Mouse (Mus musculus) kidney, embryonic 15.5 days (tissue): Measurements from ENCODE around the gene Supt3. TPM values are rescaled to one million over a fixed set of nuclear protein-coding genes. Genes with fewer than 3 reads are reported as not detected.

ENCODE experiments used
- ATAC-seq: fragments of 200-750 bp; cut with Nextera tagmentation; replicated peaks from 2 replicates; pipeline ENCODE4 v1.8.0; 2017; ENCODE audit warnings: moderate TSS enrichment; ENCODE audit not compliant: low FRiP score
- H3K27ac ChIP-seq: fragments of 300-500 bp; sonication (generic); 2 replicates; pipeline ENCODE4 v1.5.1; 2015; ENCODE audit warnings: mild to moderate bottlenecking, inconsistent platforms
- H3K27me3 ChIP-seq: fragments of 300-500 bp; sonication (generic); 2 replicates; pipeline ENCODE4 v1.6.1; 2015; ENCODE audit warnings: inconsistent platforms
- H3K36me3 ChIP-seq: fragments of 300-500 bp; sonication (generic); 2 replicates; pipeline ENCODE4 v1.6.1; 2015; ENCODE audit warnings: inconsistent platforms
- H3K4me1 ChIP-seq: fragments of 300-500 bp; sonication (generic); 2 replicates; pipeline ENCODE4 v1.6.1; 2015; ENCODE audit warnings: inconsistent platforms
- H3K4me2 ChIP-seq: fragments of 300-500 bp; sonication (generic); 2 replicates; pipeline ENCODE4 v1.6.1; 2015; ENCODE audit warnings: moderate library complexity, mild to moderate bottlenecking, inconsistent platforms
- H3K4me3 ChIP-seq: fragments of 300-500 bp; sonication (generic); replicated peaks from 2 replicates; pipeline ENCODE4 v1.5.1; 2015; ENCODE audit warnings: mild to moderate bottlenecking, inconsistent platforms
- H3K9ac ChIP-seq: fragments of 300-500 bp; sonication (generic); 2 replicates; pipeline ENCODE4 v1.6.1; 2015; ENCODE audit warnings: mild to moderate bottlenecking, inconsistent platforms
- H3K9me3 ChIP-seq: fragments of 300-500 bp; sonication (generic); replicated peaks from 2 replicates; pipeline ENCODE4 v1.6.1; 2016; ENCODE audit warnings: inconsistent platforms
- WGBS: fragments of 180-500 bp; shearing (Covaris S2); methylation state at CpG from one replicate; pipeline ENCODE4 v1.1.7; 2015; ENCODE audit warnings: mixed read lengths; 5-methylcytosine and 5-hydroxymethylcytosine counted together
- polyA plus RNA-seq: library from polyadenylated mRNA; unstranded; fragments of >200 nt; fragmentation: Nextera tagmentation; extraction: Ambion mirVana; gene quantifications from 2 replicates; pipeline ENCODE4 v1.2.1, GENCODE M21; 2015

The Supt3 gene
- polyA plus RNA-seq, 1 experiment from 2014 or later = 22.4 TPM

GRCm38 (mm10) chr17:44788982-44789747, 12.2 kb downstream of the Supt3 start:
- ATAC-seq = no peak
- Histone ChIP-seq H3K4me2 (no peak overlapping the region), H3K36me3 (peaks cover 12% of the 10 kb centered on the region), H3K4me3 (no peak overlapping the region), H3K9me3 (no peaks in the 10 kb centered on the region), H3K27ac (no peak overlapping the region), H3K4me1 (no peaks in the 10 kb centered on the region), H3K9ac (no peak overlapping the region), H3K27me3 (no peaks in the 10 kb centered on the region)
- WGBS = 81% methylated on average over 5 of the region's 5 CpGs

DNA sequence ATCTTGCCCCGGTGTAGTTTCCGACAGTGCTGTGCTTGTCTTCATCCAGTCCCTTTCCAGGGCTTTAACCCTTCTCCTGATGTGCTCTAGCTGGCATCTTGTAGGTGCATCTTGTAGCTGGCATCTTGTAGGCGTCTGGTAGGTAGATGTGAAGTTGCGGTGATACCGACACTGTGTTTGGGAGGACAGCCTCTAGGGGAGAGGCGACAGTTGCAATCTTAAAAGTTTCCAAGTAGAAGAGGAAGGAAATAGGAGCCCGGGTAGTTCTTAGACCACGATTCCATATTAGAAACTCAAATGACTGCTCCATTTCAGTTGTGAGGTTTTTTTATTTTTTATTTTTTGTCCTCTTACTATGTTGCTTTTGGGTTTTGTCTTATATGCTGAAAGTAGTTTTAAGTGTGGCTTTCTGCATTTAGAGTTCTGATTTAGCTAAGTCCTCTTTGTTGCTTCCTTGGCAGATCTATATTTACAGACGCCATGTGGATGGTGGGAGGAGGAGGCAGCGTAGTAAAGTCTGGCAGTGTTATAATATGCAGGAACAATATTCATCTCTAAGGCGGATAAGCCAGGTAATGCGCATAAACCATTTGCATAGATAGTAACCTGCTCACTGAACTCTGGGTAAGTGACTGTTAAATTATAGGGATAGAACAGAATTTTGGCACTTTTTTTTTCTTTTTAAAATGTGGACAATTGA, 15.4 kb downstream of the Supt3 start:
- no peak for ATAC-seq
- H3K27me3 ChIP-seq = no peaks in the 10 kb centered on the region
- WGBS = 93% methylated on average over 12 of the region's 12 CpGs
- no peaks in the 10 kb centered on the region for H3K4me1 ChIP-seq
- H3K36me3 ChIP-seq = peaks cover 19% of the 10 kb centered on the region
- no peak overlapping the region for H3K9ac ChIP-seq
- no peak overlapping the region for H3K4me2 ChIP-seq
- no peaks in the 10 kb centered on the region for H3K9me3 ChIP-seq
- no peak overlapping the region for H3K4me3 ChIP-seq
- H3K27ac ChIP-seq = no peak overlapping the region

DNA sequence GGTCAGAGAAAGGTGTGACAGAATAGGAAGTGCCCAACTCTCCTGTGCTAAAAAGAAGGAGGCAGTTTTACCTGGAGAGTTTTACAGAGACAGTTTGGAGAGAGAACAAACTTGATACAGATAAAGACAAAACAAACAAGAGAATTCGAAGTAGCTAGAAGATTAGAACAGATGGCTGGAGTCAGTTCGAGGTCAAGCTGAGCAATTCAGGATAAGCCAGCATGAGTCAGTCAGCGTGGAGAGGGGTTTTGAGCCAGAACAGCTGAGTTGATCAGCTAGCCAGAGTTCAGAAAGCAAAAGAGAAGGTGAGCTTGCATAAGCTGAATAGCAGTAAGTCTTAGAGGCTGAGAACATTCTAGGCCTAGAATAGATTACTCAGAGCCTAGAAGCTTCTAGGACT, 20.4 kb downstream of the Supt3 start:
- no peak for ATAC-seq
- Histone ChIP-seq H3K4me1 (no peaks in the 10 kb centered on the region), H3K4me3 (no peak overlapping the region), H3K27me3 (no peaks in the 10 kb centered on the region), H3K4me2 (no peak overlapping the region), H3K36me3 (peaks cover 10% of the 10 kb centered on the region), H3K9me3 (no peaks in the 10 kb centered on the region), H3K9ac (no peak overlapping the region), H3K27ac (no peak overlapping the region)
- 39% methylated on average over 3 of the region's 3 CpGs for WGBS

DNA sequence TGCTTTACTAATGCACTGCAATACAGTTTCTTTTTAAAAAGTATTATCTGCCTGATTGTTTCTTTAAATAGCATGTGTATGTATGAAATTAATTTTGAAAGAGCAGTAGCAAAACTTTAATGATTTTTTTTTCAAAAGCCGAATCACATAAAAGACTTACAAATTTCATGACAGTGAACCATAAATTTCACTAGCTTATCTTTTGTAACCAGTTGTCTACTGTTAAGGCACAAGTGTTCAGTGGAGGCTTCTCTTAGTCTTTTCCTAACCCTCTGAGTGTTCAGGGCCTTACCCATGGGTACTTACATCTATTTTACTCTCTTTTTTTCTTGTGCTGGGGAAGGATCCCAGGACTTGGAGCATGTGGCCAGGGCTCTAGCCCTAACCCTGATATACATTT, 30.1 kb downstream of the Supt3 start:
- no peak for ATAC-seq
- Histone ChIP-seq H3K9ac (no peak overlapping the region), H3K4me2 (no peak overlapping the region), H3K27me3 (no peaks in the 10 kb centered on the region), H3K4me3 (no peak overlapping the region), H3K27ac (no peak overlapping the region), H3K9me3 (no peaks in the 10 kb centered on the region), H3K36me3 (no peaks in the 10 kb centered on the region), H3K4me1 (no peaks in the 10 kb centered on the region)
- 80% methylated on average over 1 of the region's 1 CpGs for WGBS

- Histone ChIP-seq H3K27ac (no peak within 1 kb of the TSS), H3K27me3 (no peaks in the 10 kb centered on the region), H3K9ac (no peak within 1 kb of the TSS), H3K36me3 (no peaks in the 10 kb centered on the region), H3K4me1 (0 out of 2 replicates have a peak, but pooled peaks cover 4% of the 10 kb centered on the region), H3K9me3 (no peaks in the 10 kb centered on the region), H3K4me2 (no peak within 1 kb of the TSS), H3K4me3 (no peak within 1 kb of the TSS)
- WGBS = 47% methylated on average over 3 of the region's 3 CpGs
- ATAC-seq = no peak
These were observed 37.7 kb downstream of the Supt3 start, which contains the start of gene Runx2 for GRCm38 (mm10) chr17:44814508-44815175. TSS of gene Runx2 (minus strand) at chr17:44814797.

DNA sequence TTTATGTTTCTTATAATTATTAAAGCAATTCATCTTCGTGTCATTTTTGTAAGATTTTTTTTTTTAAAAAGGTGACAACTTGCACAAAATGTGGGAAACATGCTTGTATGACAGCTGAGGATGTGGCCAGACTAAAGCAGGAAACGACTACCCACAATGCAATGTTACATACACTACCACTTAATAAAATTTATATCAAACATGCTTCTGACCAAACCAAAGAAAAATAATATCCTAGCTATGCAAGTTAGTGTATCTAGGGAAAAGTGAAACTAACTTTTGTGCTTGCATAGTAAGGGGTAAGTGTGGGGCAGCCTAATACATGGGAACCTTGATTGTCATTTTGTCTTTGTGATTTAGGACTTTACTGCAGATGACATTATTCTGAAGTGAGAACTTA, 41.9 kb downstream of the Supt3 start:
- ATAC-seq = no peak
- no peak overlapping the region for H3K4me3 ChIP-seq
- 89% methylated on average over 2 of the region's 2 CpGs for WGBS
- no peaks in the 10 kb centered on the region for H3K9me3 ChIP-seq
- H3K4me2 ChIP-seq = no peak overlapping the region
- no peaks in the 10 kb centered on the region for H3K36me3 ChIP-seq
- no peak overlapping the region for H3K27ac ChIP-seq
- no peaks in the 10 kb centered on the region for H3K27me3 ChIP-seq
- no peak overlapping the region for H3K9ac ChIP-seq
- 0 out of 2 replicates have a peak, but pooled peaks cover 4% of the 10 kb centered on the region for H3K4me1 ChIP-seq

DNA sequence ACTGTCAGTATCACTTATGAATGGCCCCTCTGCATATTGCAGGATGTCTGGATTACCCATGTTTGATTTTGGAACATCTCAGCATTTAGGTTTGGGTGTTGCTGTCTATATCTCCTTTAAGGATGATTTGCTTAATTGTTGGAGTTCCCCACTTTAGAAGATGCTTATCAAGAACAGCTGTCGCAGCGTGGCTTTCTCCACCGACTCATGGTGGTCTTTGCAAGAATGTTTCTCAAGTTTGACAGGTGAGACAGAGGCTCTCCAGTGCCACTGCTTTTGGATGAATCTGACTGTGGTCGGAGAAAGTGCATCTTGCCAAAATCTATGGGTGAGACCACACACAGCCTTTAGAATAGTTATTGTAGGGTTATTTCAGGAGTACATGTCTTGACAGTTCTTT, 42.9 kb downstream of the Supt3 start:
- H3K27me3 ChIP-seq = no peaks in the 10 kb centered on the region
- 0 out of 2 replicates have a peak, but pooled peaks cover 4% of the 10 kb centered on the region for H3K4me1 ChIP-seq
- no peak overlapping the region for H3K9ac ChIP-seq
- H3K27ac ChIP-seq = no peak overlapping the region
- H3K4me2 ChIP-seq = no peak overlapping the region
- ATAC-seq = no peak
- 84% methylated on average over 4 of the region's 4 CpGs for WGBS
- H3K36me3 ChIP-seq = no peaks in the 10 kb centered on the region
- H3K9me3 ChIP-seq = no peaks in the 10 kb centered on the region
- H3K4me3 ChIP-seq = no peak overlapping the region

- no peak overlapping the region for H3K4me3 ChIP-seq
- no peaks in the 10 kb centered on the region for H3K36me3 ChIP-seq
- no peak for ATAC-seq
- WGBS = 92% methylated on average over 5 of the region's 5 CpGs
- no peak overlapping the region for H3K4me2 ChIP-seq
- no peaks in the 10 kb centered on the region for H3K4me1 ChIP-seq
- no peak overlapping the region for H3K9ac ChIP-seq
- no peaks in the 10 kb centered on the region for H3K27me3 ChIP-seq
- H3K9me3 ChIP-seq = no peaks in the 10 kb centered on the region
- no peak overlapping the region for H3K27ac ChIP-seq
These were observed 45.0 kb downstream of the Supt3 start for GRCm38 (mm10) chr17:44821940-44822339.

- Histone ChIP-seq H3K36me3 (no peaks in the 10 kb centered on the region), H3K4me1 (no peaks in the 10 kb centered on the region), H3K4me3 (no peak overlapping the region), H3K4me2 (no peak overlapping the region), H3K27me3 (no peaks in the 10 kb centered on the region), H3K9ac (no peak overlapping the region), H3K27ac (no peak overlapping the region), H3K9me3 (no peaks in the 10 kb centered on the region)
- WGBS = 67% methylated on average over 3 of the region's 3 CpGs
- no peak for ATAC-seq
These were observed 50.2 kb downstream of the Supt3 start for GRCm38 (mm10) chr17:44827124-44827523.

- Histone ChIP-seq H3K36me3 (no peaks in the 10 kb centered on the region), H3K9ac (no peak overlapping the region), H3K27ac (no peak overlapping the region), H3K4me3 (no peak overlapping the region), H3K4me2 (no peak overlapping the region), H3K27me3 (no peaks in the 10 kb centered on the region), H3K9me3 (no peaks in the 10 kb centered on the region), H3K4me1 (no peaks in the 10 kb centered on the region)
- ATAC-seq = no peak
- WGBS = 83% methylated on average over 4 of the region's 4 CpGs
These were observed 51.0 kb downstream of the Supt3 start for GRCm38 (mm10) chr17:44827964-44828363.

DNA sequence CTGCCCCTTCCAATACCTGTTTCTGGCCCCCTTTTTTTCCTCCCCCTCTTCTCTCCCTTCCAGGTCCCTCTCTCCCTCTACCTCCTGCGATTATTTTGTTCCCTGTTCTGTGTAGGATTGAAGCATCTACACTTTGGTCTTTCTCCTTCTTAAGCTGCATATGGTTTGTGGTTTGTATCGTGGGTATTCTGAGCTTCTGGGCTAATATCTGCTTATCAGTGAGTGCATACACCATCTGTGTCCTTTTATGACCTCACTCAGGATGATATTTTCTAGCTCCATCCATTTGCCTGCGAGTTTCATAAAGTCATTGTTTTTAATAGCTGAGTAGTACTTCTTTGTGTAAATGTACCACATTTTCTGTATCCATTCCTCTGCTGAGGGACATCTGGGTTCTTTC, 52.6 kb downstream of the Supt3 start:
- no peak for ATAC-seq
- Histone ChIP-seq H3K27me3 (no peaks in the 10 kb centered on the region), H3K4me1 (no peaks in the 10 kb centered on the region), H3K4me3 (no peak overlapping the region), H3K4me2 (no peak overlapping the region), H3K9me3 (no peaks in the 10 kb centered on the region), H3K9ac (no peak overlapping the region), H3K36me3 (no peaks in the 10 kb centered on the region), H3K27ac (no peak overlapping the region)
- WGBS = 93% methylated on average over 3 of the region's 3 CpGs

GRCm38 (mm10) chr17:44831201-44831600, 54.2 kb downstream of the Supt3 start:
- no peak overlapping the region for H3K4me3 ChIP-seq
- no peaks in the 10 kb centered on the region for H3K9me3 ChIP-seq
- WGBS = 73% methylated on average over 1 of the region's 1 CpGs
- H3K36me3 ChIP-seq = no peaks in the 10 kb centered on the region
- H3K27ac ChIP-seq = no peak overlapping the region
- ATAC-seq = no peak
- H3K4me1 ChIP-seq = no peaks in the 10 kb centered on the region
- H3K27me3 ChIP-seq = no peaks in the 10 kb centered on the region
- H3K9ac ChIP-seq = no peak overlapping the region
- no peak overlapping the region for H3K4me2 ChIP-seq
